Mouse (Mus musculus) kidney, postnatal 0 days (tissue): ENCODE measurements around the gene Whrn. TPM values are rescaled to one million over a fixed set of nuclear protein-coding genes. Genes with fewer than 3 reads are reported as not detected.
A peak's percentile ranks its signal among the peaks of the same experiment; 100 is the strongest.

Experiments used
- ATAC-seq: fragments of 200-750 bp; cut with Nextera tagmentation; replicated peaks from 2 replicates; pipeline ENCODE4 v1.8.0; 2017; ENCODE audit warnings: low read depth, moderate number of reproducible peaks, moderate TSS enrichment, moderate library complexity; ENCODE audit not compliant: low FRiP score
- DNase-seq: peaks from one replicate; pipeline ENCODE4 v3.0.0-alpha.2; 2016; ENCODE audit warnings: low spot score
- H3K27ac ChIP-seq: fragments of 300-500 bp; sonication (generic); 2 replicates; pipeline ENCODE4 v1.5.1; 2014; ENCODE audit warnings: mild to moderate bottlenecking
- H3K27me3 ChIP-seq: fragments of 300-500 bp; sonication (generic); 2 replicates; pipeline ENCODE4 v1.6.1; 2014; ENCODE audit warnings: low read length, mixed read lengths; ENCODE audit not compliant: insufficient read depth
- H3K36me3 ChIP-seq: fragments of 300-500 bp; sonication (generic); 2 replicates; pipeline ENCODE4 v1.6.1; 2014; ENCODE audit warnings: low read length, mixed read lengths; ENCODE audit not compliant: insufficient read depth
- H3K4me1 ChIP-seq: fragments of 300-500 bp; sonication (generic); replicated peaks from 2 replicates; pipeline ENCODE4 v1.6.1; 2014; ENCODE audit warnings: antibody characterized with exemption, low read length, mixed read lengths; ENCODE audit not compliant: insufficient read depth
- H3K4me2 ChIP-seq: fragments of 300-500 bp; sonication (generic); 2 replicates; pipeline ENCODE4 v1.6.1; 2014; ENCODE audit warnings: mild to moderate bottlenecking, low read length, moderate library complexity, mixed read lengths
- H3K4me3 ChIP-seq: fragments of 300-500 bp; sonication (generic); replicated peaks from 2 replicates; pipeline ENCODE4 v1.5.1; 2014; ENCODE audit warnings: low read depth, low read length
- H3K9ac ChIP-seq: fragments of 300-500 bp; sonication (generic); 2 replicates; pipeline ENCODE4 v1.6.1; 2014; ENCODE audit warnings: low read depth, low read length
- H3K9me3 ChIP-seq: fragments of 300-500 bp; sonication (generic); replicated peaks from 2 replicates; pipeline ENCODE4 v1.6.1; 2016; ENCODE audit warnings: low read length, inconsistent platforms, mixed read lengths
- CTCF ChIP-seq: IDR thresholded peaks from 2 replicates; pipeline ENCODE4 v1.5.1; 2016; ENCODE audit warnings: antibody characterized with exemption, low read depth, mild to moderate bottlenecking, moderate library complexity
- WGBS: fragments of 180-500 bp; shearing (Covaris S2); extraction: QIAGEN DNeasy Blood & Tissue Kit; methylation state at CpG from one replicate; pipeline ENCODE4 v1.1.7; 2014; 5-methylcytosine and 5-hydroxymethylcytosine counted together
- polyA plus RNA-seq: library from polyadenylated mRNA; unstranded; fragments of >200 nt; fragmentation: Nextera tagmentation; extraction: Ambion mirVana; gene quantifications from 2 replicates; pipeline ENCODE4 v1.2.1, GENCODE M21; 2015

Gene Whrn
- polyA plus RNA-seq, 1 experiment from 2014 or later, result 3.4 TPM

DNA sequence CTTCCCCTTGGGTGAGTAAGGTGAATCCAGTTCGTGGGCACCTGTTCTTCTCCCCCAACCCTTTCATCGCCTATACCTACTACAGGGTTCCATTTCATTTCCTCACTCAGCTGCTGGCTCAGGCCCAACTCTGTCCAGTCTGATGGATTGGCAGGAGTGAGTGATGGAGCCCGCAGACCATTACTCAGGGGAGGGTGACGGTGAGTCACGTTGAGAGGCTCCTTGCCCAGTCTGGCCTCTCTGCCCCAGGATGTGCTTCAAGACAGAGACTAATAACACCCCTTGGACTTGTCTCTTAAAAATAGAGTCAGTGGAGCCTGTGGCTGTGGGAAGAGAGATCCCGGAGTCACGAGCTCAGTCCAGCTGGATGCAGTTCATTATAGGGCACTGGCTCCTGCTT lies 34.6 kb upstream of the Whrn start:
- Histone ChIP-seq H3K4me1 (no peaks in the 10 kb centered on the region), H3K9me3 (no peaks in the 10 kb centered on the region), H3K27ac (no peak overlapping the region), H3K36me3 (no peaks in the 10 kb centered on the region), H3K4me2 (no peak overlapping the region), H3K9ac (no peak overlapping the region), H3K4me3 (no peak overlapping the region), H3K27me3 (no peaks in the 10 kb centered on the region)
- 71% methylated on average over 7 of the region's 7 CpGs for WGBS
- TF ChIP-seq CTCF, result no peak
- no peak for DNase-seq
- ATAC-seq, result no peak

- H3K4me1 ChIP-seq, result no peaks in the 10 kb centered on the region
- DNase-seq (peak; percentile 24), ATAC-seq (no peak)
- no peak overlapping the region for H3K4me2 ChIP-seq
- H3K27ac ChIP-seq, result no peak overlapping the region
- H3K27me3 ChIP-seq, result no peaks in the 10 kb centered on the region
- H3K36me3 ChIP-seq, result no peaks in the 10 kb centered on the region
- no peak overlapping the region for H3K9ac ChIP-seq
- TF ChIP-seq CTCF, result no peak
- H3K4me3 ChIP-seq, result no peak overlapping the region
- WGBS, result 51% methylated on average over 6 of the region's 6 CpGs
- H3K9me3 ChIP-seq, result no peaks in the 10 kb centered on the region
These were observed 33.2 kb upstream of the Whrn start for GRCm38 (mm10) chr4:63528946-63529345.

DNA sequence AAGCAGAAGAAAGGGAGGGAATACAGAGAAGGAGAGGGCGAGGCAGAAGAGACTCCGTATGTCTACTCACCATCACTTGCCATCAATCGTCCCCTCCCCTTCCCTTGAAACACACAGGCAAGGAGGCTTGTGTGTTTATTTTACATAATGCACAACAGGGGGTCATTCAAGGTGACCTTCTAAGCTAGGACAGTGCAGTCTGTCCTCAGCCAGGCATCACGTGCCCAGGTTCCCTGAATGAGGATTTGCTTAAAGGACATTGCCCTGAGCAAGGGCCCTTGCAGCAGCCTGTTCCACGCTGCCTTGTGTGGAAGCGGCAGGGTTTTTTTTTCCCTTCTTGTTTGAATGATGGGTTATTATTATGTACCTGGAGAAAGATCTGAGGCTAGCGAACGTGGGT lies 29.7 kb upstream of the Whrn start:
- no peak for TF ChIP-seq CTCF
- H3K4me3 ChIP-seq, result no peak overlapping the region
- DNase-seq (no peak), ATAC-seq (no peak)
- no peak overlapping the region for H3K27ac ChIP-seq
- H3K9ac ChIP-seq, result no peak overlapping the region
- WGBS, result 80% methylated on average over 8 of the region's 8 CpGs
- no peaks in the 10 kb centered on the region for H3K27me3 ChIP-seq
- H3K9me3 ChIP-seq, result no peaks in the 10 kb centered on the region
- H3K4me1 ChIP-seq, result no peaks in the 10 kb centered on the region
- H3K36me3 ChIP-seq, result no peaks in the 10 kb centered on the region
- no peak overlapping the region for H3K4me2 ChIP-seq

DNA sequence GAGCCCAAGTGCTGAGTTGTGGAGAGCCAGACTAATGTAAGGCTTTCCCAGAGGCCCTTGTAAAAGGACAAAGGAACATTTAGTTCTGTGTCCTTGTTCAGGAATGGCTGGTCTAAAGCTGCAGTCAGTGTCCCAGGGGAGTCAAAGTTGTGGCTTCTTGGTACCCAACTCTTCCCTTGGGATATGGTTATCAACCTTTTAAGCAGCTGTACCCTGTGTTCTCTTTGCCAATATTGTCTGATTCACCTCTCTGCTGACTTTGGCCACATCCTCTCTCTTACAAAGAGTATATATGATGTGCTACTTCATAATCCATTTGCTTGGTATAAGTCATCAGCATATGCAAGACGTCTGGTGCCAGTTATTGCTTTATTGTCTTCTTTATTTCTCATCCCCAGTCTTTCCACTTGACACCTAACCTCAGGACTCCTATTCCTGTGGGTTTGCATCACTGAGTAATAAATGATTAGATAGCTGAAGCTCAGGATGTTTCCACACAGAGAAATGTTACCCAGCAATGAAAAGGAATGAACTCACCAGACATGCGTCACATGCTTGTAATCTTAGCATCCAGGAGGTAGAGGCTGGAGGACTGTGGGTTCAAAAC lies 26.1 kb upstream of the Whrn start:
- no peak for ATAC-seq
- 70% methylated on average over 2 of the region's 2 CpGs for WGBS
- TF ChIP-seq CTCF, result no peak
- no peaks in the 10 kb centered on the region for H3K4me1 ChIP-seq
- H3K4me3 ChIP-seq, result no peak overlapping the region
- no peaks in the 10 kb centered on the region for H3K27me3 ChIP-seq
- H3K27ac ChIP-seq, result no peak overlapping the region
- no peaks in the 10 kb centered on the region for H3K9me3 ChIP-seq
- no peak overlapping the region for H3K4me2 ChIP-seq
- no peak for DNase-seq
- no peak overlapping the region for H3K9ac ChIP-seq
- H3K36me3 ChIP-seq, result no peaks in the 10 kb centered on the region

GRCm38 (mm10) chr4:63515021-63515420 lies 19.2 kb upstream of the Whrn start:
- no peak for TF ChIP-seq CTCF
- no peak for ATAC-seq
- no peak for DNase-seq
- no peak overlapping the region for H3K4me2 ChIP-seq
- H3K9ac ChIP-seq, result no peak overlapping the region
- H3K4me1 ChIP-seq, result no peaks in the 10 kb centered on the region
- WGBS, result 75% methylated on average over 5 of the region's 5 CpGs
- no peak overlapping the region for H3K4me3 ChIP-seq
- no peaks in the 10 kb centered on the region for H3K36me3 ChIP-seq
- no peak overlapping the region for H3K27ac ChIP-seq
- H3K9me3 ChIP-seq, result no peaks in the 10 kb centered on the region
- H3K27me3 ChIP-seq, result no peaks in the 10 kb centered on the region

DNA sequence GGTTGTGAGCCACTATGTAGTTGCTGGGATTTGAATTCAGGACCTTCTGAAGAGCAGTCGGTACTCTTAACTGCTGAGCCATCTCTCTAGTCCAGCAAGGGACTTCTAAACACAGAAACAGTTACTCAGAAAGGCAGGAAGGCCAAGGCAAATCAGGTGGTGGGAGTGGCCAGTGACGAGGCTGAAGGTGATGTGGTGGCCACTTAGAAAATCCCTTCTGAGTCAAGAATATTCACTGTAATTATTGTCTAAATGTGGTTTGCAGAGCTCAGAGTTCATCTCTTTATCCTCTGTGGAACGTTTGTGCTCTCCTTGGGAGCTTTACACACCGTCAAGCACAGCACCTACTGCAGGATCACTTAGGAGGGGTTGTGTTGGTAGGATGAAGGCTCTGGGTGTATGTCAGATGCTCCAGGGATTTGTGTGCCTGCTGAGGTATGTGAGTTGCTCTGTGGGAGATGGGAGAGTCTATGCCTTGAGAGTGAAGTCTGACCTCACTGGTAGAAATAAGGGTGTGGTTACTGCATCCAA lies 18.7 kb upstream of the Whrn start:
- Histone ChIP-seq H3K36me3 (no peaks in the 10 kb centered on the region), H3K27me3 (no peaks in the 10 kb centered on the region), H3K9me3 (no peaks in the 10 kb centered on the region), H3K4me1 (no peaks in the 10 kb centered on the region), H3K4me2 (no peak overlapping the region), H3K27ac (no peak overlapping the region), H3K4me3 (no peak overlapping the region), H3K9ac (no peak overlapping the region)
- DNase-seq (no peak), ATAC-seq (no peak)
- 58% methylated on average over 4 of the region's 4 CpGs for WGBS
- TF ChIP-seq CTCF, result no peak

GRCm38 (mm10) chr4:63512921-63513320 lies 17.1 kb upstream of the Whrn start:
- H3K9me3 ChIP-seq, result no peaks in the 10 kb centered on the region
- H3K9ac ChIP-seq, result no peak overlapping the region
- WGBS, result 89% methylated on average over 2 of the region's 2 CpGs
- no peaks in the 10 kb centered on the region for H3K4me1 ChIP-seq
- no peak for ATAC-seq
- DNase-seq, result no peak
- H3K4me2 ChIP-seq, result no peak overlapping the region
- no peaks in the 10 kb centered on the region for H3K27me3 ChIP-seq
- no peak overlapping the region for H3K27ac ChIP-seq
- no peak overlapping the region for H3K4me3 ChIP-seq
- no peak for TF ChIP-seq CTCF
- H3K36me3 ChIP-seq, result no peaks in the 10 kb centered on the region
